Mouse (Mus musculus) neutrophil, adult 5-6 weeks (primary cell): ENCODE data around the gene Hilpda. TPM values are rescaled to one million over a fixed set of nuclear protein-coding genes. Genes with fewer than 3 reads are reported as not detected.
A peak's percentile ranks its signal among the peaks of the same experiment; 100 is the strongest.

Experiments used
- ATAC-seq: fragments of 151-379, 151-347 bp; 2 replicates; pipeline ENCODE4 v1.8.0; 2017; ENCODE audit warnings: mild to moderate bottlenecking, moderate TSS enrichment; ENCODE audit not compliant: insufficient number of reproducible peaks, poor library complexity, low FRiP score, severe bottlenecking; ENCODE audit errors: extremely low read depth
- total RNA-seq: library from RNA; stranded (forward); fragments of 200-1000 nt; gene quantifications from 2 replicates; pipeline ENCODE4 v1.2.3, GENCODE M21; 2017

The Hilpda gene
- total RNA-seq, 1 experiment from 2014 or later, result 1.7 TPM

DNA sequence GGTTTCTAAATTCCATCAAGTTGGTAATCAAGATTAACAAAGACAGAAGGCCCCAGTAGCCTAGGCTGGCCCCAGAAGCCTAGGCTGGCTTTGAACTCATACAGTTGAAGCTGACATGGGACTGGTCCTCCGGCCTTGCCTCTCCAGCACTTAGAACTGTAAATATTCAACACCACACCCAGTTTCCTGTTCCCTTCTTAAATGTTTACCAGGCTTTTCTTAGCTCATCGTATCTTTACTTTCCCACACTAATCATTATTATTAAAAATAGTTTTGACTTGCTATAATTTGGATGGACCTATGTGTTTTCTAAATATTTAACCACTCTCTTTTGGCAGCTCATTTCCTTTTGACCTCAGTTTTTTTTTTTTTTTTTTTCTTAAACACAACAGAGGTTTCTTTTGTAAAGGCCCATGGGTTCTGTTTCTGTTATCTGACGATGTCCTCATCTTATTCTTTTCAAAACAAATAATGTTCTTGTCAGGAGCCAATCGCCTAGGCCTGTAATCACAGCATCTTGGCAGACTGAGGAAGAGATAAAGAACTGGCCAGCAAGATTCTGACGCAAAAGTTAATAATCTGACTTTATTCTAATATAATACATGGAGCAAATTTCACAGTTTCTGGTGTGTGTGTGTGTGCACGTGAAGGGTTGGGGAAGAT is 3.2 kb upstream of the Hilpda start:
- no peak for ATAC-seq

DNA sequence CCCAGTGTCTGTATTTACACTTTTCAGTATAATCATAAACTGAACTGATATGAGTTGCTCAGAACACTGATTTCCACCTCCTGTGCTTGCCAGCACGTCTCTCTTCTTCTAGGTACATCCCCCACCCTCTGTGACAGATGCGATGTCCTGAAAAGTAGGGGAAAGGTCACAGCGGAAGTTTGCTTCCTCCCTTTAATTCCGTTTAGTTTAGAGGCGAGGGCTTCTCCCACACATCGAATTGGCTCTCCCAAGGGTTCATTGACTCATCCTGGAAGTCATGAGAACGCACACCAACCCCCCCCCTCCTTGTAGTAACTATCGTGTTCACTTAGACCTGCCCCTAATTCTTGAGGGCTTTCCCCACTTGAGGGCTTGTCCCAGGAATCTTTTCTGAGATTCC is 1.3 kb upstream of the Hilpda start:
- ATAC-seq, result no peak

DNA sequence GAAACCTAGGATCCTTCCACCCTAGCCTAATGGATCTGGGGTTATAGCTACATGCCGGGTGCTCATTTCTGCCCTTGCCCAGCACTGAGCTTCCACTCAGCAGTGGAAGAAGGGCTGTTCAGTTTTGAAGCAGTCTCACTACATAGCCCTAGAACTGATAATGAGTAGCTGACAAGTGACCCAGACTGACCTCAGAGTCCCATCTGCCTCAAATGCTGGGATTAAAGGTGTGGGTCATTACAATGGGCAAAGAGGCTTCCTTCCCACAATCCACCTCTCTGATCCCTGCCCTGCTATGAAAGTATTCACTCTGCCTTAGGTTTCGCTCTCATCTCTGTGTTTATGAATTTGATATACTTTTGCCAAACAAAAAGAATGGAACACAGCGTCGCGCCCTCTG is 4.5 kb downstream of the Hilpda start:
- ATAC-seq, result no peak

DNA sequence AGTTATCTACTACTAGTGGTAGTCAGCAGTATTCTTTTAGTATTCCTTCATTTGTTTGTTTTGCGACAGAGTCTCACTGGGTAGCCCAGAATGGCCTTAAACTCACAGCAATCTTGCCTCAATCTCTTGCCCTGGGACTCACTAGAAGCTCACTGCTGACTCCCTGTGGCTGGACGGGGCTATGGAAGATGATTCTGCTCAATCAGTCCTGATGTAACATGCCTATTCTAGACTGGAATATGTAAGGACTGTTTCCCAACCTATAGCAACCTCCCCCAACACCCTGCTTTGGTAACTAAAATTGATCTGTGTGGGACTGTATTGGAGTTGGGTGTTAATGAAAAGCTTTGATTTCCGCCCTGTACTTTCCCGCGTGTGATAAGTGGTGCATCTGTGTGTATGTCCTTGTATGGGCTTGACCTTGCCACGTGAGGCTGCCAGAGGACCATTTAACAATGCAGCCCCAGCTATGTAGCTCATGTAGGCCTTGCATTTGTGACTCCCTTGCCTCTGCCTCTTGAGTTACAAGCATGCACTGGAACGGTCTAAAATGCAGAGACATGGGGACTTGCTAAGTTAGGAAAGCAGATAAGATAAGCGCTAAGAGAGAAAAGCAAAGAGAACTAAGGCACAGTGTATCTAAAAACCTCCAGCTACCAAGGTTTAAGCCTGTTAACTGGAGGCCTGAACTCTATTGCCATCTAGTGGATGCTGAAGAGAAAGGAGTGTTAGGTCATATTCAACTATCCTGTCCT is 6.4 kb downstream of the Hilpda start:
- peak; percentile 72; the same call in 1 of the 2 replicates for ATAC-seq

DNA sequence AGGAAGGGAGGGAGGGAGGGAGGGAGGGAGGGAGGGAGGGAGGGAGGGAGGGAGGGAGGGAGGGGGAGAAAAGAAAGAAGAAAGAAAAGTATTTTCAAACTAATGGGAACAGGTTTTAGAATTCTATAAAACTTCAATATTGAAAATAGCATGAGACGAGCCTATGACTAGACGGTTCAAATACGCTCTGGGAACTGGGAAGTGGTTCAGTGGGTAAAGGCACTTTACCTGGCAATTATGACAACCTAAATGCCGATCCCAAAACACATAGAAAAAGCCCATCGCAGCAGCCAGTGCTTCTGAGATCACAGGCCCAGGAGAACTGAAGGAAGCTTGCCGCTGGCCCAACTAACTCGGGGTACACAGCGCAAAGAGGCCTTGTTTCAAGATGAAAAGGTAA is 7.0 kb downstream of the Hilpda start, which contains the start of gene Fam71f2:
TSS of gene Fam71f2 (plus strand) at position 301 of the 400 bp plus-strand sequence.
- no peak for ATAC-seq

DNA sequence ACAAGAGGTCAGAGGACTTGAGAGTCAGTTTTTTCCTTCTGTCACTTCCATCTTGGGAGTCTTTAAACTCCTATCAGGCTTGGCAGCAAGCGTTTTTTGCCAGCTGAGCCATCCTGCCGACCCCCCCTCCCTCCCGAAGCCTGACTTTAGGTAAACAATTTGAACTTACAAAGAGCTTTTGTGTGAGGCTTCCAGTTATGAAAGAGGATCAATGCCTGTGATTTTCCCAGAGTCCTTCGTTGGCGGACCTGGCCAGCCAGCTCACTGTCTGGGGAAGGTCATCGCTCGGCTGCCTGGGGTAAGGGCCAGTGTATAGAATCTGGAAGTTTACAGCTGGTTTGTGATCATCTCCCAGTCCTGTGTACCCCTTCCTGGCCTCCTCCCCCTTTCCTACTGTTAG is 8.4 kb downstream of the Hilpda start:
- no peak for ATAC-seq

DNA sequence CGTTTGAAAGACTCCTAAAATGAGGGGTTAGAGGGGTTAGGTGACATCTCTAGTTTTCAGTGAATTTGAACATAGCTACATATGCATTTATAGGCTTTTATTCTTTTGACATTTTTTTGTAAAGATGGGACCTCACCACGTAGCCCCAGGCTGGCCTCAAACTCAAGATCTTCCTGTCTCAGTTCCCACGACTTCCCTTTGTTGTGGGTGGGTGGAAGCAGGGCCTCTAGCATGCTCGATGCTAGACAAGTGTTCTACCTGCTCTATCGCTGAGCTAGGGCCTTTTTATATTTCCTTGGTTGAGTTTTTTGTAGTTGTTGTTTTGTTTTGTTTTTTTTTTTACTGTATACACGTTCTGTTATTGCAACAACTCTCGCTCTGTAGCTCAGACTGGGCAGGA is 14.6 kb downstream of the Hilpda start:
- no peak for ATAC-seq

DNA sequence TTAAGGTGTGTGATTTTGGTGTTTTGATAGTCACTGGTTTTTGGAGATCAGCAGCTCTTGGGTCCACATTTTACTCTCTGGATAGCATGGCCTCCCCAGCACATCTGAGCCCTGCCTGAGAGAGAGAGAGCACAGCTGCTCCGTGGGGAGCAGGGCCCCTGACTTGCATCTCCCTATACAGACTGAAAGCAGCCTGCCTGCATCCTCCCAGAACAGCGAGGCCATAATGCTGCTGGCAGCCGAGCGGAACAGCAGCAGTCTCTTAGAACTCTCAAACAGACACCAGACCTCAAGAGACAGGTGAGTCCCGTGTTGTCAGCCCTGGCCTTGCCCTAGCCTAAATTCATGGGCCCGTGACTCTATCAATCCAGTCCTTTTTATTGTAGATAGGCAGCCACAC is 15.2 kb downstream of the Hilpda start:
- ATAC-seq, result no peak

DNA sequence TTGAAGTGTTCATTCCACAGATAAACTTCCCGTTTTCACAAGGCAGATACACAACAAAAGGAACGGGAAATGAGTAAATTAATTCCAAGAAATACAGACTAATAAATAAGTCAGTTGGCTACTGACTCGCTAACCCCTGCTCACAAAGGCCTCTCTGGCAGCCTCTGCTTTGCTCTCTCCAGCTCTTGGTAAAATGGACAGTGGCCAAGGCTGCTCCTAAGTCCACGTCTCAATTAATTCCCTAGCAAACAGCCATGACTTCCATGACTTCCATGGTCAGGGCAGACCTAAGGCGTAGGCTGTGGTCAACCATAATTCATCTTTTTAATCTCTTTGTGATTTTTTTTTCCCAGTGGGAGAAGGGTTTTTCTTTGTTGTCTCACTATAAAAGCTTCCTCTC is 15.7 kb downstream of the Hilpda start:
- no peak for ATAC-seq

DNA sequence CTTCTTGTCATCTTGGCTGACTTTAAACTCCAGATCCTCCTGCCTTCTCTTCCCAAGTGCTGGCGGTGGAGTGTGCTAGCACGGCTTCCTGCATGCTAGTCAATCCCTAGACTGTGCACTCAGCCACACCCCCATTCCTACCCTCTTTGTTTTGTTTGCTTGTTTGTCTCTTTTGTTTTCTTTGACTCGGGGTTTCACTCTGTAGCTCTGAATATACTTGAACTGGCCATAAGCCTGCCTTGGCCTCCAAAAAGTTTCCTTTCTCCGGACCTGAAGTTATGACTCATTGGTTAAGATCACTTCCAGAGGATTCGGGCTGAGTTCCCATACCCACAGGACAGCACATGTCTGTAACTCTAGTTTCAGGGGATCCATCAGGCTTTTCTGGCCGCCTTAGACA is 16.4 kb downstream of the Hilpda start:
- no peak for ATAC-seq

DNA sequence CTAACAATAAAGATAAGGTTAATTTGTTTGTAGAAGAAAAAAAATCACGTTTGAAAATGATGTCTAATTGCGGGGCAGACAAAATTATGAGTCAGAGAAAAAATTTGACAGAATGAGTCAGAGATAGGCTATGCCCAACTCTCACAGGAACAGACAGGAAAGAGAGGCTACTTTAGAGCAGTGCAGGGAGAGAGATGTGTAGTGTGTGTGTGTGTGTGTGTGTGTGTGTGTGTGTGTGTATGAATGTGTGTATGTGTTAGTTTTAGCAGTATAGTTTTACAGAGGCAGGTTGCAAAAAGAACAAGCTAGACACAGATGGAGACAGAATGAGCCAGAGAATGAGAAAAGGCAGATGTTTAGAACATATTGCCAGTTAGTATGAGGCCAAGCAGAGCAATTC is 26.8 kb downstream of the Hilpda start:
- no peak for ATAC-seq

DNA sequence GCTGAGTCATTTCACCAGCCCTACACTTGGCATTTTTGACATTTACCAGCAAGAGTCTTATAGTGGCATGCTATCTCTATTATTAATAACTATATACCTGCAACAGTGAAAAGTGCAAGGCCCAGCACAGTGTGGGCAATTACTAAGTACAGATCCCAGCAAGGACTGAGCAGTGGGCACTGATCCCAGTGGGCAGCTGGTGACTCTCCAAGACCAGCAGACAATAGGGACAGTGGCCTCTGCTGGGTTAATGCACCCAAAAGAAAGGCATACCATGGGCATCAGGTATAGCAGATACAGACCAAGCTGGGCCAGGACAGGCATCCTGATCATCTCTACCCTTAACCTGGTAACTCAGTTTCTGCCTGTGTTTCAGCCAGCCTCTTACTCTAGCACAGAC is 31.0 kb downstream of the Hilpda start:
- ATAC-seq, result no peak

DNA sequence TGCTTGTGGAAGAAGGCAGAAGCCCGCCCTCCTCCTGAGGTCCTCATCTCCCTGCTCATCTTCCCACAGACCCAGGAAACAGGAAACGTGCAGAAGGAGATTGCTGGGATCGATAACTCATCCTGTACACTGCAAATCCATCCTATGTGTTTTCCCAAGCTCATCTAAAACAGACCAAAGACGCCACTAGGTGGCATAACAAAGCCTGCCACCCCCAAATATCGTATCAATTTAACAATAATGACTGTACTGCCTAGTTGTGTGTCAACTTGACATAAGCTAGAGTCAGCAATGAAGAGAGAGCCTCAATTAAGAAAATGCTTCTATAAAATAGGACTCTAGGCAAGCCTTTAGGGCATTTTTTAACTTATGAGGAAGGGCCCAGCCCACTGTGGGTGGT is 31.4 kb downstream of the Hilpda start:
- no peak for ATAC-seq

DNA sequence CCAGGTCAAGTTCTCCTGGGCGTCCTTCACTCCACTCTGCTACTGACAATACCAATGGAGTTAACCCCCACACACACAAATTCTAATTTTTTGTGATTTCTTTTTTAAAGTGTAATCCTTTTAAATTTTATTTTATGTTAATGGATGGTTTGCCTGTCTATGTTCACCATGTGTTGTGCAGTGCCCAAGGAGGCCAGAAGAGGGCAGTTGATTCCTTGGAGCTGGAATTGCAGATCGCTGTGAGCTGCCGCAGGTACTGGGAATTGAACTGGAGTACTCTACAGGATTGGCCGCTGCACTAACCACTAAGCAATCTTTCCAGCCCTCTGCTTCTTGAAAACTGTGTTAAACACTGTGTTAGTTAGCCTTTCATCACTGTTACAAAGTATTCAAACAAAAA is 33.2 kb downstream of the Hilpda start:
- no peak for ATAC-seq

DNA sequence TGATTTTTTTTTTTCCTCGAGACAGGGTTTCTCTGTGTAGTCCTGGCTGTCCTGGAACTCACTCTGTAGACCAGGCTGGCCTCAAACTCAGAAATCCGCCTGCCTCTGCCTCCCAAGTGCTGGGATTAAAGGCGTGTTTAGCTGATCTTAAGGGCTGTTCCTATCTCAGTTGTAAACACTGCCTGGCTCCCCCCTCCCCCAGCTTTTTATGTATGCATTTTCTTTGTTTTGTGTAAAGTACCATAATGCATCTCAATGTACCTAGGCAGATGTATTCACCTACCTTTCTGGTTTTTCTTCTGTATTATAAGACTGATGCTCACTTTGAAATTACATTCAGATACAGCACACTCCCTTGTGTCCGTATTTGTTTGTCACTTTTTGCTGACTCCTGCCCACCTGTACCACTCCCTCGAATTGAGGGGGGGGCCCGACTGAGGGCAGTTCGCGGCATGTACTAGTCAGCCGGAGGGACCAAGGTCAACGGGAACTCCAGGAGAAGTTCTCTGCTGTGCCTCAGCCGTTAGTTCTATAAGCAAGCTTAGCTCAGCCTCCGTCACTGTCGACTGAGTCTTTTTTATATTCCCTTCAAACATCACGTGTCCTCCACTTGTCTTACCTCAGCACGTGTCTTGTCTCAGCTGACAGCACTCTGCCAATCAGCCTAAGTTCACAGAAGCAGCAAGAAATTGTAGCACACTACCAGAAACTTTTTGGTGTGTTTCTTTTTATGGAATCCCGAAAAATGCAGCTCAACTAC is 36.7 kb downstream of the Hilpda start:
- ATAC-seq, result no peak

DNA sequence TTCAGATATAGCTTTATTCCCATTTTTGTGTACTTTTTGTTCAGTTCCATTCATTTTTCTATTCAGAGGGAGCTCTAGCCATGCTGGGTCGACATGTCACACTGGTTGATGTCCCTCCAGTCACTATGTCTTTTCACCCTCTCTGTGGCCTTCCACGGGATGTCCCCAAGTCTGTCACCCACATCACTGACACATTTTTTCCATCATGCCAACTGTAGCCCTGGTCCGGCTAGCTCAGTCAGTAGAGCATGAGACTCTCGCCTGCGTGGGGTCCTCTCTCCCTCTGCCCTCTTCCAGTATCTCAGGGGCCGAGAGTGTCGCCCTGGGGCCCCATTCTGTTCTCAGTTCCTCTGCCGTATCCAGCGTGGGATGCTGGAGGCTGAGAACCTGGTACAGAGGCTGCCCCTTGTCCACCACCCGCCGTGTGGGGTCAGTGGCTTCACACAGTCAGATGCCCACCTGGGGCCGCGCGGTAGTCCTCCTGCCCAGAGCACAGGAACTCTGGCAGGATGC is 41.5 kb downstream of the Hilpda start:
- ATAC-seq, result no peak

DNA sequence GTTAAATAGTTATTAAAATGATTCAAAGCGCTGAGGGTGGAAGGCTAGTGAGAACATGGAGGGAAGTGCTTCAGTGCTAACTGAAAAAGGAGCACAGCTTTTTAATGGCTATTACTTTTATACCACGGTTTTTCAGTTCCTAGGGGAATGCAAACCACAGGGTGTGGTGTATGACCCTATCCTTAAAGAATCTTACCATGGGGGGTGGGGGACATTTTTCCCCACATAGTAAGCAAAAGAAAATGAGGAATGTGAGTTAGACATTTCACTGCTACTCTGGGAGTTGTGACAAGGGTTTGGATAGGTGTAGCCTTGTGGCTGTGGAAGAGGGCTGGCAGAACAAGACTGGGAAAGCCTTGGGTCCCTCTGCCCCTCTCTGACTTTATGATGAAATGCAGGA is 45.0 kb downstream of the Hilpda start:
- ATAC-seq, result no peak

DNA sequence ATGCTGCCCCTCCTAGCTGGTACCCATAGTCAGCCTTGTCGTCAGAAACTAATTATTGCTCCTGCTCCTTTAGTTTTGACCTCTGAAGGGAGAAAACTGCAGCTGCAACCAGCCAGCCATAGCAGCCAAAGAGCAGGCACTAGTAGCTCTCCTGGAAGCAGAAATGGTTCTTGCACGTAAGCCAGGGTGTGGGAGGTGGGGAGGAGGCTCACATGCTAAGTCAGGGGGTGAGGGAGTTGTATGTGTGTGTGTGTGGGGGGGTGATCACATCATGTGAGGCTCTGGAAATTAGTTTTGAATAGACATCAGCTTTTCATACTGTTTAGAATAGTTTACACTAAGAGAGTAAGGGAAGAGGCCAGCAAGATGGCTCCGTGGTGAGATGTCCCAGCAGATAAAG is 45.7 kb downstream of the Hilpda start:
- ATAC-seq, result no peak

DNA sequence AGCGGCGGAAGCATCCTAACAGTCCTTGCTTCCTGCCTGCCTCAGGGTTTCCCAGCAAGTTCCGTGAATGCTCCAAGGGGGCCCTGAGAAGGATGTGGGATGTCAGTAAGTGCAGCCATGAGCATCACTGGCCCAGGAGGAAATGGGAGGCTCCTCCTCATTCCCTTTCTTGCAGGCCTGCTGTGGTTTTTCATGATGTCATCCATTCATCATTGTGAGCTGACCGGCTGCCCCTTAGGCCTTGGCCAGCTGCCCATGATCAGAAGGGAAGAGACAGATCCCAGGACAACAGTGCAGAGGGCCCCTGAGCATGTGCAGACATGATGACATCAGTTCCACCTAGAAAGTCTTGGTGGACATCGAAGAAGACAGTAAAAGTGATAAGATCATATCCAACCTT is 46.6 kb downstream of the Hilpda start, which contains the start of gene Fam71f1:
TSS of gene Fam71f1 (plus strand) at position 262 of the 400 bp plus-strand sequence.
- no peak for ATAC-seq

DNA sequence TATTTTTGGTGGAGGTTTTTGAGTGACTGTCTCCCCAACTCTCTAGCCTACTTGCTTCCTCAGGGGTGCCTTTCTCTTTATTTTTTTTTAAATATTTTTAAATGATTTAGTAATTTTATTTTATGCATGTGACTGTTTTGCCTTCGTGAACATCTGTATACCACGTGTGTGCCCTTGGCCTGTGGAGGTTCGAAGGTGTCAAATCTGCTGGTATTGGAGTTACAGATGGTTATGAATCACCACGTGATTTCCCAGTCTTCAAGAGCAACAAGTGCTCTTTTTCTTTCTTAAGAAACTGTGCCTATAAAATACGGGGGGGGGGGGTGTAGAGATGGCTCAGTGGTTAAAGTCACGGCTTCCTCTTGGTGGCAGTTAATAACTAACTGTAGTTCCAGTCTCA is 49.3 kb downstream of the Hilpda start:
- ATAC-seq, result no peak
